Mouse (Mus musculus) hindlimb bud, embryonic 11.5 days (tissue): ENCODE results near the gene Rap1gap.

Source experiments
- DNase-seq: peaks from one replicate; pipeline ENCODE4 v3.0.0-alpha.2; 2012; ENCODE audit warnings: low read depth, low spot score; ENCODE audit errors: extremely low spot score

The Rap1gap gene

DNA sequence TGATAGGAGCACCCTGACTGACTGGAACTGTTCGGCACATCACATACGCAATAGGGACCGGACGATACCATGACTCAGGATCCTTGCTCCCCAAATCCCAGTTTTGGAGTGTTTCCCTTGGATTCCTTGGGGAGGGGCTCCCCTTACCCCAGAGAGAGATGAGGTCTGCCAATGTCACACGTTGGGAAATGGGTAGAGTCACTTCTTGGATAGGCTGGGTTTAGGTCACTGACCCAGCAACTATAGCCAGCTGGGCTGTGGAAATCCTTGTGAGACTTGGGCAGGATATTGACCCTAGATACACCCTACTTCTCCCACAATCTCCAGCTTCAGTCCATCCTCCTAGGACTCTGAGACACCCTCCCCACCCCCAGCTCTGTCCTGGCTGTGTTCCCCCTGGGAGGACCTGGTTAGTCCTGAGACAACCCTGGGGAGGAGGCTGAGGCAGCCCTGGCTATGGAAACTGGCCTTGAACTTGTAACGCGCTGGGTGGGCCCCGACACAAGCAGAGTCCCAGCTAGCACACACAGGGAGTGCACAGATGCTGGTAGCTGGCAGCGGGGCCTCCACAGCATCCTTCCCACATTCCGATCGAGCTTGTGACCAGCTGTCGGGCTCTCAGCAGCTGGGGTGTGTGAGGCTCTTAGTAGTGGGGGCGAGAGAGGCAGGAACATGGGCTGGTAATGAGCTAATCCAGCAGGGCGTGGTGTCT, 106.5 kb downstream of the Rap1gap start:
- no peak for DNase-seq

- no peak for DNase-seq
Observed at GRCm38 (mm10) chr4:137771749-137772148, 107.2 kb downstream of the Rap1gap start.

- no peak for DNase-seq
Observed at GRCm38 (mm10) chr4:137772438-137773056, 108.0 kb downstream of the Rap1gap start.

DNA sequence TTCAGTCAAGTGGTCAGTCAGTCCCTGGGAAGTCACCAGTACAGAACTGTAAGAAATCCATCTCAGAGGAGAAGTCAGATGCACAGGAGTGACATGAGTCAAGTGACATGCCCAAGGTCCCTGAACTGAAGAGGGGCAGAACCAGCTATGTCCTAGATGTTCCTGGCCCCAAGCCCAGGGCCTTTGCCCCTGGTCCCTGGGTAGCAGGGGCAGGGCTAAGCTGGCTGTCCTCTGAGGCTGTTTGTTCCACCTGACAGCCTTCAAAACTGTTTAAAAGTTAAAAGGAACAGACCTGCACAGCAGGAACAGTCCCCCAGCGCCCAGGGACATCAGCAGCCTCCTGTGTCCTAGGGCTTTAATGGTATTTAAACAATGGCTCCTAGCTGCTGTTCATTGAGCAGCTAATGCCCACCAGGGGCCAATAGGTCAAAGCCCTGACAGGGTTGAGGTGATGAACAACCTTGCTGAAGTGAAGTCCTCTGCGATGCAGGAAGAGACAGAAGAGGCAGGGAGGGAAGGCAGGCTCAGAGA, 108.9 kb downstream of the Rap1gap start:
- no peak for DNase-seq

DNA sequence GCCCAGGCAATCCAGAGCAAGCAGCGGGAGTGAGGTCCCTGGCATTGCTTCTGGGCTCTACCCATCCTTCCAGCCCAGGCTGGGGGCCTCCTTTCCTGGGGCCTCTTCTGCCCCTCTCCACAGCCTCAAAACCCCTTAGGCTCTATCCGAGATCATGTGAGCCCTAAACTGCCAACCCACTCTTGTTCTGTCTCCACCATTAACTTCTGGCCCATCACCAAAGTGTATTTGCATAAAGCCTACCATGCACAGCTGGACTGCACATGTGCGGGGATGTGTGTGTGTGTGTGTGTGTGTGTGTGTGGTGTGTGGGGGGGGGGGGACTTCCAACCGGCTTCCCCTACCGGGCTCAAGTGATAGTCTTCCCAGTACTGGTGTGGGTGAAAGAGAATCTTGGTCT, 109.5 kb downstream of the Rap1gap start:
- DNase-seq, result no peak

DNA sequence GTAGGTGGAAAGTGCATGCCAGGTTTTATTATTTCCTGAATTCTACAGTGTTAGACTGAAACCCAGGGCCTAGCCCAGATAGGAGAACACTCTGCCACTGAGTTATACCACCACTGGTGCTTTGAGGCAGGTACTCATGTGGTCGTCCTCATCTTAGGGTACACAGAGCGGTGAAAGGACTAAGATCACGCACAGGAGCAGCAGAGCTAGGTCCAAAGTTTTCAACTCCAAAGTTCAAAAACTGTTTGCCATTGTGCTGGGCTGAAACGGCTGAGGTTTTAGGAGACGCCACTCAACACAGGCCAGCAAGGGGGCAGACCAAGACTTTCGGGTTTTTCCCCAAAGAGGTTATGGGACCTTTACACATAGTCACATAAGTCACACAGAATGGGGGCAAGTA, 110.0 kb downstream of the Rap1gap start:
- no peak for DNase-seq

GRCm38 (mm10) chr4:137777866-137778265, 113.3 kb downstream of the Rap1gap start:
- no peak for DNase-seq

DNA sequence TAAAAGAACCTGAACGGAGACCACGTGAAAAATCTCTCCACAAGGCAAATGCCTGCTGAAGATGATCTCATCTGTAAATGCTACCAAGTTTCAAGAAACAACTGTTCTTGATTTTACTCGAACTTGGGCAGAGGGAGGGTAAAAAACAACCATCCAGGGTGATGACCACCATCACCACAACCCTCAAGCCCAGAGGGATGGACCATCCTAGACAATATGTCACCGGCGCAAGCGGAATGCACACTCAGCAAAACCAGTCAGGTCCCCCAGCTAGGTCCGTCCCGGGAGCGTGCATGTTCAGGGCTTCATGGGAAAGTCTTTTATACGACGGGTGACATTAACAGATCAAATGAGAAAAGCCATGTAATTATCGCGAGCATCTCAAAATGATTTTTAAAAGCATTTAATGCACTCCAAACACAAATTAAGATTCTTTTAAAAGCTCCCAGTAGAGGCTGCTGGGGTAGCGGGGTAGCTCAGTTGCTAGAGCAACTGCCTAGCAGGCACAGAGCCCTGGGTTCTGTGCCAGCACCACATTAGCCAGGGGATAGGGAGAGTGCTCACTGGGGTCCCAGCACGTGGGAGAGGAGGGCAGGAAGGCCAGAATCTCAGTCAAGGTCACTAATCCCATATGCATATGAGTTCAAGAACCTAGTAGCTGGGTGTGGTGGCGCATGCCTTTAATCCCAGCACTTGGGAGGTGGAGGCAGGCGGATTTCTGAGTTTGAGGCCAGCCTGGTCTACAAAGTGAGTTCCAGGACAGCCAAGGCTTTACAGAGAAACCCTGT, 114.1 kb downstream of the Rap1gap start:
- DNase-seq, result no peak
